Mouse (Mus musculus) lung, postnatal 0 days (tissue): Measurements from ENCODE around the gene Tpx2.

Experiments
- CTCF ChIP-seq: IDR thresholded peaks from 2 replicates; pipeline ENCODE4 v1.5.1; 2016; ENCODE audit warnings: antibody characterized with exemption, mild to moderate bottlenecking
- EP300 ChIP-seq: IDR thresholded peaks from 2 replicates; pipeline ENCODE4 v1.6.1; 2016; ENCODE audit warnings: antibody characterized with exemption, mild to moderate bottlenecking, control low read depth

DNA sequence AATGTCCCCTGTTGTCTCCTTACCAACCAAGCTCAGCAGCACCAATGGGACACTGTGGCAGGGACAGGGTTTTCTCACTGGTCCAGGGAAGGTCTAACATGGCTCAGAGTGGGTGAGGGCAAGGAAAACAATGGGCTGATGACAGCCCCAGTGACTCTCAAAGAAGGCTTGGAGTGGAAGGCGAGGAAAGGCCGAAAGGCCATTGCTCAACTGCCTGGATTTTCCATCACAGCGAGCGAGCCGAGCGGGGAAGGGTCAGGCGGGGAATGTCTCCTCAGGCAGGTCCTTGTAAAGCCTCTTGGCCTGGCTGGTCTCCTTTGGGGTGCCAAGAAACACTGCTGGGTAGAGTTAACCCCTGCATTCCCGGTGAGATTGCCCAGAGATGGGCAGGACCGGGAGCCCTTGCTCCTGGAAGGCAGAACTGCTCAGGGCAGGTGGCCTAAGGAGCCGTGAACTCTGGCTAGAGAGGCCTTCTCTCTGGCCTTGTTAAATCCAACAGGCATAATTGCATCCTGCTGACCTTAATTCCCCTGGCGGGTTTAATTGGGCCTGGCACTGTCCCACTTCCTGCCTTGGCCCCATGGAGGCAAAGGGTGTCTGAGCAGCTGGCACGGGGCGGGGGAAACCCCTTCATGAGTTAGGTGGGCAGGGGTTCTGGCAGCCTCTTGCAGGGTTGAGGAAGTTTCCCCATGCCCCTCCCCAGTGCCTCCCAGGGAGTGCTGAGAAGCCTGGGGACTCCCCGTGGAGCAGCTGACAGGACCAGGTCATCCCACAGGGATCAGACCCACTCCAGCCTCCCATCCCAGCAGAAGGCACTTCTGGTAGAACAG, 59.6 kb downstream of the Tpx2 start:
- no peak for TF ChIP-seq CTCF
- TF ChIP-seq EP300 = no peak
